Mouse (Mus musculus) heart, embryonic 13.5 days (tissue): Measurements from ENCODE around the gene Sox21. TPM values are rescaled to one million over a fixed set of nuclear protein-coding genes. Genes with fewer than 3 reads are reported as not detected.

Source experiments
- ATAC-seq: fragments of 200-750 bp; cut with Nextera tagmentation; 2 replicates; pipeline ENCODE4 v1.8.0; 2017; ENCODE audit warnings: moderate TSS enrichment; ENCODE audit not compliant: insufficient number of reproducible peaks, low FRiP score, low TSS enrichment; ENCODE audit errors: extremely low read depth
- H3K27ac ChIP-seq: fragments of 300-500 bp; sonication (generic); replicated peaks from 2 replicates; pipeline ENCODE4 v1.5.1; 2015; ENCODE audit warnings: moderate library complexity, mild to moderate bottlenecking, inconsistent platforms
- H3K27me3 ChIP-seq: fragments of 300-500 bp; sonication (generic); replicated peaks from 2 replicates; pipeline ENCODE4 v1.6.1; 2015; ENCODE audit warnings: mild to moderate bottlenecking, inconsistent platforms
- H3K36me3 ChIP-seq: fragments of 300-500 bp; sonication (generic); 2 replicates; pipeline ENCODE4 v1.6.1; 2015; ENCODE audit warnings: mild to moderate bottlenecking, inconsistent platforms
- H3K4me1 ChIP-seq: fragments of 300-500 bp; sonication (generic); 2 replicates; pipeline ENCODE4 v1.6.1; 2015; ENCODE audit warnings: inconsistent platforms
- H3K4me2 ChIP-seq: fragments of 300-500 bp; sonication (generic); 2 replicates; pipeline ENCODE4 v1.6.1; 2015; ENCODE audit warnings: inconsistent platforms, mild to moderate bottlenecking, moderate library complexity
- H3K4me3 ChIP-seq: fragments of 300-500 bp; sonication (generic); 2 replicates; pipeline ENCODE4 v1.5.1; 2015; ENCODE audit warnings: moderate library complexity, mild to moderate bottlenecking, inconsistent platforms
- H3K9ac ChIP-seq: fragments of 300-500 bp; sonication (generic); 2 replicates; pipeline ENCODE4 v1.6.1; 2015; ENCODE audit warnings: inconsistent platforms, mild to moderate bottlenecking, moderate library complexity
- H3K9me3 ChIP-seq: fragments of 300-500 bp; sonication (generic); 2 replicates; pipeline ENCODE4 v1.6.1; 2016; ENCODE audit warnings: inconsistent platforms
- WGBS: fragments of 180-500 bp; shearing (Covaris S2); methylation state at CpG from one replicate; pipeline ENCODE4 v1.1.7; 2015; ENCODE audit warnings: mixed read lengths; 5-methylcytosine and 5-hydroxymethylcytosine counted together
- polyA plus RNA-seq: library from polyadenylated mRNA; unstranded; fragments of >200 nt; fragmentation: Nextera tagmentation; extraction: Ambion mirVana; gene quantifications from 2 replicates; pipeline ENCODE4 v1.2.1, GENCODE M21; 2015

Gene Sox21
- polyA plus RNA-seq, 1 experiment from 2014 or later = 0.05 TPM

DNA sequence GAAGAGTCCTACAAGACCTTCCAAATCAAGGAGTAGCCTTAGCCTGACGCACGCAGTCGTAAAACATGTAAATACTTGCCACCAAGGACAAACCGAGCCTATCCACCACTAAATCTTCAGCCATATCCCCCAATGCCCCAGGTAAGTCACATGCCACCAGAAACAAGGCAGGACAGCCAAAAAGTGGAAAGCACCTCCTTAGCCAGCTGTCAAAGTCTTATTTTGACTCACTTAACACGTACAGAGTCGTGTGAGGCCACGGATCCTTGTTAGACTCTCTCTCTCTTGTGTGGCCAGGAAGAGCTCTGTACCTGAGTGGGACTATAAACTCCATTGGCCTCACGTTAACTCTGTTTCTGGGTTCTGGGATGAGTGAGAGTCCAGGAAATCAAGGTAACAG, 20.0 kb downstream of the Sox21 start:
- 82% methylated on average over 8 of the region's 8 CpGs for WGBS
- no peaks in the 10 kb centered on the region for H3K9me3 ChIP-seq
- H3K4me2 ChIP-seq = no peak overlapping the region
- H3K27me3 ChIP-seq = peaks cover 50% of the 10 kb centered on the region
- no peak overlapping the region for H3K27ac ChIP-seq
- no peaks in the 10 kb centered on the region for H3K4me1 ChIP-seq
- no peak for ATAC-seq
- no peak overlapping the region for H3K4me3 ChIP-seq
- H3K9ac ChIP-seq = no peak overlapping the region
- H3K36me3 ChIP-seq = no peaks in the 10 kb centered on the region

DNA sequence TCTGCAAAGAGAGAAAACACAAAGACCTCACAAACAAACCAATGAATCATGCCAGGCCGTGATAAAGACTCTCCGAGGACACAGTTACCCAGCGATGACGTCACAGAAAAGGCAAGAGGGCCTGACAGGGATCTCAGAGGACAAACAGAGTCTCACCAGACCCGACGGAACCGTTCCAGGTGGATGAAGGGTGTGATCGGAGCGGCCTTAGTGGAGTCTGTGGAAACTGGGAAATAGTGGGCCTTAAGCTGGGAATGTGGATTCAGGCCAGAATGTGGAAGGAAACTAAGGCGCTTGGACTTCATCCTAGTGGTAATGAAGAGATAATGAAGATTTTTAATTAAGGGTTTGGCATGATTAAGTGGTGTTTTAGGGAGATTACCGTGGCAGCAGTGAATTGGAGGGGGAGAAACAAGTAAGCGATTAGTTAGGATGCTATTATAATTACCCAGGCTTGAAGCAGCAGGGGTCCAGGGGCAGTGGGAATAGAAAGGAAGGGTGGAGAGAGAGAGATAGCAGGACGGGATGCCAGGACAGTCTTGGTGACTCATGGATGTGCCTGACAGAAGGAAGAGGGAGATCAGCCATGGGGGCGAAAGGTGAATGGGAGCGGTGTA, 24.5 kb downstream of the Sox21 start:
- Histone ChIP-seq H3K27ac (no peak overlapping the region), H3K4me3 (no peak overlapping the region), H3K4me2 (no peak overlapping the region), H3K9me3 (peaks cover 2% of the 10 kb centered on the region; the same call in 1 of the 2 replicates), H3K9ac (no peak overlapping the region), H3K27me3 (peaks cover 39% of the 10 kb centered on the region), H3K36me3 (no peaks in the 10 kb centered on the region), H3K4me1 (no peaks in the 10 kb centered on the region)
- no peak for ATAC-seq
- 64% methylated on average over 15 of the region's 15 CpGs for WGBS

DNA sequence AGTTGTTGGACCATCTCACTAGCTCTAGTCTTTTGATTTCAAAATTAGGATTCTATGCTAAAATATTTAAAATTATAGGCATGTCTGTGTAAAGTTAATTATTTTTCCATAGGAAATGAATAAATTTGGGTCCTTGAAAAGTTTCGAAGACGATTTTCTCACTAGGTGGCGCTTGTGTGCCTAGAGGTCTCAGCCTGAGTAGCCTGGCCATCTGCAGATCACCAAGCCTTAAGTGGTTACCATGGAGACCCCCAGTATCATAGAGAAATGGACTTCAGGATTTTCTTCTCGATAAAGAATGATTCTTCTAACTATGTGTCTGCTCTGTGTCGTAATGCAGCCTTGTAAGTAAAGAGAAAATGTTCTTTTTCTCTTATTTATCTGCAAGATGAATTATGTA, 27.2 kb downstream of the Sox21 start:
- no peaks in the 10 kb centered on the region for H3K4me1 ChIP-seq
- no peak overlapping the region for H3K27ac ChIP-seq
- H3K27me3 ChIP-seq = peaks cover 26% of the 10 kb centered on the region
- ATAC-seq = no peak
- H3K4me2 ChIP-seq = no peak overlapping the region
- H3K9me3 ChIP-seq = peaks cover 6% of the 10 kb centered on the region; the same call in 1 of the 2 replicates
- no peaks in the 10 kb centered on the region for H3K36me3 ChIP-seq
- H3K4me3 ChIP-seq = no peak overlapping the region
- 22% methylated on average over 5 of the region's 5 CpGs for WGBS
- no peak overlapping the region for H3K9ac ChIP-seq

GRCm38 (mm10) chr14:118207347-118207746, 29.5 kb downstream of the Sox21 start:
- 79% methylated on average over 3 of the region's 3 CpGs for WGBS
- no peak overlapping the region for H3K4me2 ChIP-seq
- H3K4me3 ChIP-seq = no peak overlapping the region
- H3K4me1 ChIP-seq = no peaks in the 10 kb centered on the region
- peaks cover 16% of the 10 kb centered on the region for H3K27me3 ChIP-seq
- no peak overlapping the region for H3K27ac ChIP-seq
- ATAC-seq = no peak
- peaks cover 10% of the 10 kb centered on the region; the same call in 1 of the 2 replicates for H3K9me3 ChIP-seq
- H3K9ac ChIP-seq = no peak overlapping the region
- H3K36me3 ChIP-seq = no peaks in the 10 kb centered on the region

DNA sequence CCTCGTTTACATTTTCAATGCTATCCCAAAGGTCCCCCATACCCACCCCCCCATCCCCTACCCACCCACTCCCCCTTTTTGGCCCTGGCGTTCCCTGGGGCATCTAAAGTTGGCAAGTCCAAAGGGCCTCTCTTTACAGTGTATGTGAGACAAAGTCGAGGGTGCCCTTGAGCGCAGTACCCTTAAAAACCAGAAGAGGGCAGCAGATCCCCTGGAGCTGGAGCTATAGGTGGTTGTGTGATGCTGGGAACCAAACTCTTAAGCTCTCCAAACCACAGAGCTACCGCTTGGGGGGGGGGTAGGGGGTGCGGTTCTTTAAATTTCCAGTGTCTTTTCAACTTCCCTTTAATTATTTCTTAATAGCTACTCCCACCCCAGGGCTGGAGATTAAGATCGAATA, 33.8 kb downstream of the Sox21 start:
- Histone ChIP-seq H3K27me3 (peaks cover under 1% of the 10 kb centered on the region; the same call in 1 of the 2 replicates), H3K36me3 (no peaks in the 10 kb centered on the region), H3K27ac (no peak overlapping the region), H3K9me3 (peaks cover 10% of the 10 kb centered on the region; the same call in 1 of the 2 replicates), H3K4me2 (no peak overlapping the region), H3K9ac (no peak overlapping the region), H3K4me1 (no peaks in the 10 kb centered on the region), H3K4me3 (no peak overlapping the region)
- no peak for ATAC-seq
- 57% methylated on average over 7 of the region's 7 CpGs for WGBS

GRCm38 (mm10) chr14:118202006-118202405, 34.8 kb downstream of the Sox21 start:
- WGBS = 75% methylated on average over 5 of the region's 5 CpGs

DNA sequence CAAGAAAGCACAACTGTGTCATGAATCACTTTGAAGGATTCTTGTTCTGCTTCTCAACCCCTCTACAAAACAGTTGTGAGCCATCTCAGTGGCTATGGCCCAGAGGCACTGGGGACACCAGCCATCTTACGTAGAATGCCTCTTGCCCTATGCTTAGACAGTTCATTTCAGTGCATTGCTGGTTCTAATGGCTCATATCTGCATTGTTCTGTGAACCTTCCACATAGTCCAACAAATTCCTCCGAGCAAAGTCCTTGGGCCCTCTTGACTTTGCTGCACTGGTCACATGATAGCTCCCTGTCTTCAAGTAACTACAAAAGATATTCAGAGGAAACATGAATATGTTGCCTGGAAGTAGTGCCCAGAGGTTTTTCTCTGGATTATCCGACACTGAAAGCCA, 36.1 kb downstream of the Sox21 start:
- Histone ChIP-seq H3K4me2 (no peak overlapping the region), H3K4me1 (no peaks in the 10 kb centered on the region), H3K27me3 (peaks cover 24% of the 10 kb centered on the region), H3K4me3 (no peak overlapping the region), H3K27ac (no peak overlapping the region), H3K9ac (no peak overlapping the region), H3K9me3 (0 out of 2 replicates have a peak, but pooled peaks cover 4% of the 10 kb centered on the region), H3K36me3 (no peaks in the 10 kb centered on the region)
- no peak for ATAC-seq
- 70% methylated on average over 3 of the region's 3 CpGs for WGBS

More at GRCm38 (mm10) chr14:118202006-118202405, 34.8 kb downstream of the Sox21 start:
- Histone ChIP-seq H3K27ac (no peak overlapping the region), H3K4me1 (no peaks in the 10 kb centered on the region), H3K4me2 (no peak overlapping the region), H3K9ac (no peak overlapping the region), H3K36me3 (no peaks in the 10 kb centered on the region), H3K9me3 (peaks cover 5% of the 10 kb centered on the region; the same call in 1 of the 2 replicates), H3K27me3 (peaks cover 11% of the 10 kb centered on the region), H3K4me3 (no peak overlapping the region)
- no peak for ATAC-seq

DNA sequence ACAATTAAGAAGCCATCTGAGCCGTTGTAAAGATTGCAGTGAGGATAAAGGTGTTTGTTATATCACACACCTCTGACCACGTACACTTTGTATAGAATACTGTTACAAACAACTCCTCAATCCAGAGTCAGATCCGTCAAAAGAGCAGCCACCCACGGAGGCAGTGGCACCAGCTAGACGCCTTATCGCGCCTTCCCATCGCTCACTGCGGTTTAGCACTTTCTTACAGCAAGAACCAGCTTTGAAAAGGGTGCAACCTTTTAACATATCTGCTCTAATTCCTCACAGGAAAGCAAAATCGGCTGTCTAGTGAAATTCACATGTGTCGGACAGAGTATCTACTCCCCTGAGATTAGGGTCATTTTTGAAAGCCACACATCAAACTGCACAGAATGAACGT, 39.8 kb downstream of the Sox21 start:
- ATAC-seq = no peak
- H3K36me3 ChIP-seq = no peaks in the 10 kb centered on the region
- no peak overlapping the region for H3K9ac ChIP-seq
- no peak overlapping the region for H3K4me3 ChIP-seq
- H3K9me3 ChIP-seq = no peaks in the 10 kb centered on the region
- H3K4me1 ChIP-seq = no peaks in the 10 kb centered on the region
- peaks cover 59% of the 10 kb centered on the region for H3K27me3 ChIP-seq
- WGBS = 62% methylated on average over 12 of the region's 12 CpGs
- H3K4me2 ChIP-seq = no peak overlapping the region
- no peak overlapping the region for H3K27ac ChIP-seq

DNA sequence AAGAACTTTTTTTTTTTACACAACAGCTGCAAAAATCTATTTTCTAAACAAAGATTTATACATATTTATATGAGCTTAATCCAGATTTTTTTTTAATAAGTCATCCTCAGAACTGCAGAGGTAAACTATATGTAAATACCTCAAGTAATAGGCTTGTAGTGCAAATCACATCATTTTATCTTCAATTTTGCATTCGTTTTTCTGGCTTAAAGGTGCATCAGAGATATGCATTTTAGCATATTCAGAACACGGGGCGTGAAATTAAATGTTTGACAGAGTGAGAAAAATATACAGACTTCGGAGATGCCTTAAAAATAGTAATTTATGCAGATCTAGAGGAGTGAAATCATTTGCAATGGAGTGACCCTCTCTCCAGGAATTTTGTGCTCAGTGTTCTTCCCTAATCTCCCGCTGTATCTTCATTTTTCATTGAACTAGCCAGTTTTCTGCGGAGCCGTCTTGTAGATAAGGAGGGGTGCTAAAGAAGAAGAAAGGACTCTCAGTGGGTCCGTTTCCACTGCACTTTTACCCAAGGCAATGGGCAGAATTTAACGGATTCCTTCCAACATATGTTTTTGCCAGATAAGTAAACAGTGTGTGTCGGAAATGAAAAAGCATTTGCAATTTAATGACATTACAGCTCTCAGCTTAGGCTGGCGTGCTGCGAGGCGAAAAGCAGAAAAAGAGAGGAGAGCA, 42.5 kb downstream of the Sox21 start:
- H3K4me2 ChIP-seq = no peak overlapping the region
- no peak for ATAC-seq
- H3K36me3 ChIP-seq = no peaks in the 10 kb centered on the region
- H3K4me3 ChIP-seq = no peak overlapping the region
- no peak overlapping the region for H3K9ac ChIP-seq
- peaks cover 61% of the 10 kb centered on the region for H3K27me3 ChIP-seq
- no peaks in the 10 kb centered on the region for H3K9me3 ChIP-seq
- no peak overlapping the region for H3K27ac ChIP-seq
- no peaks in the 10 kb centered on the region for H3K4me1 ChIP-seq
- 52% methylated on average over 13 of the region's 13 CpGs for WGBS

GRCm38 (mm10) chr14:118193663-118194062, 43.2 kb downstream of the Sox21 start:
- H3K4me3 ChIP-seq = no peak overlapping the region
- WGBS = 49% methylated on average over 10 of the region's 10 CpGs
- no peaks in the 10 kb centered on the region for H3K36me3 ChIP-seq
- no peak for ATAC-seq
- H3K4me1 ChIP-seq = no peaks in the 10 kb centered on the region
- no peaks in the 10 kb centered on the region for H3K9me3 ChIP-seq
- H3K27me3 ChIP-seq = peaks cover 61% of the 10 kb centered on the region
- no peak overlapping the region for H3K27ac ChIP-seq
- no peak overlapping the region for H3K9ac ChIP-seq
- H3K4me2 ChIP-seq = no peak overlapping the region

- Histone ChIP-seq H3K9me3 (no peaks in the 10 kb centered on the region), H3K27ac (no peak overlapping the region), H3K27me3 (peaks cover 60% of the 10 kb centered on the region), H3K36me3 (no peaks in the 10 kb centered on the region), H3K4me1 (no peaks in the 10 kb centered on the region), H3K4me2 (no peak overlapping the region), H3K4me3 (no peak overlapping the region), H3K9ac (no peak overlapping the region)
- whole genome bisulfite sequencing = 45% methylated on average over 10 of the region's 10 CpGs
- no peak for ATAC-seq
Measured at GRCm38 (mm10) chr14:118193001-118193628, 43.7 kb downstream of the Sox21 start.
